Mouse (Mus musculus) thymus, adult 2 months (tissue): ENCODE results near the gene Jarid2.

Experiments
- CTCF ChIP-seq: fragments of 200-500 bp; IDR thresholded peaks from 2 replicates; pipeline ENCODE4 v1.5.1; 2012; ENCODE audit warnings: mild to moderate bottlenecking, control low read depth, low read length, moderate library complexity, borderline replicate concordance; ENCODE audit not compliant: control insufficient read depth, poor library complexity, insufficient read depth; ENCODE audit errors: extremely low read depth
- POLR2A ChIP-seq: fragments of 200-500 bp; IDR thresholded peaks from 2 replicates; pipeline ENCODE4 v1.6.1; 2012; ENCODE audit warnings: mild to moderate bottlenecking, low read length, control low read depth, moderate library complexity; ENCODE audit not compliant: control insufficient read depth, poor library complexity, insufficient read depth; ENCODE audit errors: extremely low read depth

DNA sequence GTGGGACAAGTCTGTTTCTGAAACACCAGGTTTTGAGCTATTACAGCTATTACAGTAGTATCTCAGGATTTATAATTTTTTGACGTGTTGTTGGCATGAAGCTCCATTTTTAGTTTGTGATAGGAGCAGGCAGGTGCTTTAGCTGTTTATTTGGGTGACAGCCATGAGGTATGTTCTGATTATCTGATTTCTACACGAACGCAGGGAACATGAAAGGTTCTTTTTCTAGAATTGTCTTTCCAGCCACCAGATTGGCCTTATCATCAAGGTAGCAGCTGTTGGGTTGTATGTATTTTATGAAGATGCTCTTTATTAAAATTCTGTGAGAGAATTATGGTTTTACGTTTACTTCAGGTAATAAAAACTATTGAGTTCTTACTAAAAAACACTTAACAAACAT is 45.1 kb downstream of the Jarid2 start:
- TF ChIP-seq CTCF (no peak), POLR2A (no peak)
